Mouse (Mus musculus) kidney, adult 8-10 months (tissue): ENCODE results near the gene Stxbp3.
"Not testable (repeated sequence)": the region's sequence is repeated elsewhere in the genome, so short reads cannot be mapped to it uniquely, and the experiment has no call there.

Experiments used
- DNase-seq, 2 experiments: peaks; one replicate each; pipeline ENCODE4 v3.0.0; 2022

Gene Stxbp3

GRCm38 (mm10) chr3:108840000-108840715, at the start of gene Stxbp3:
Gene Stxbp3, minus strand, starts transcription at chr3:108840526.
- peak; percentile 97 to 99 for DNase-seq

DNA sequence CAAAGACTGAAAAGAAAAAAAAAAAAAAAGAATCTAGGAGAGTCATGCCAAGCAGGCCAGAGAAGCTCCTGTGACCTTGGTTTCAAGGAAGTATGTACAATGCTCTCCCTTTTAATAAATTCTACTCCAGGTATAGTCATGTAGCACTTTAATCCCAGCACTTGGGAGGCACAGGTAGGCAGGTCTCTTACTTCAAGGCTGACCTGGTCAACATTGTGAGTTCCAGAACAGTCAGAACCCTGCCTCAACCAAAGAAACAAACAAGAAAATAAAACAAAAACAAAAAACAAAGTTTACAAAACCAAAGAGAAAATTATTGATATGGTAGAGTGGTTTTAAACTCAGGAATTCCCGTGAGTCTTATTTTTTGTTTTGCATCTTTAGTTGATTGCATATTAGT, 49.6 kb upstream of the Stxbp3 start, which contains the start of gene Fndc7:
TSS of gene Fndc7 (minus strand) at position 101 of the 400 bp plus-strand sequence.
- DNase-seq = no peak

GRCm38 (mm10) chr3:108887618-108887975, 47.3 kb upstream of the Stxbp3 start:
- DNase-seq = no peak

DNA sequence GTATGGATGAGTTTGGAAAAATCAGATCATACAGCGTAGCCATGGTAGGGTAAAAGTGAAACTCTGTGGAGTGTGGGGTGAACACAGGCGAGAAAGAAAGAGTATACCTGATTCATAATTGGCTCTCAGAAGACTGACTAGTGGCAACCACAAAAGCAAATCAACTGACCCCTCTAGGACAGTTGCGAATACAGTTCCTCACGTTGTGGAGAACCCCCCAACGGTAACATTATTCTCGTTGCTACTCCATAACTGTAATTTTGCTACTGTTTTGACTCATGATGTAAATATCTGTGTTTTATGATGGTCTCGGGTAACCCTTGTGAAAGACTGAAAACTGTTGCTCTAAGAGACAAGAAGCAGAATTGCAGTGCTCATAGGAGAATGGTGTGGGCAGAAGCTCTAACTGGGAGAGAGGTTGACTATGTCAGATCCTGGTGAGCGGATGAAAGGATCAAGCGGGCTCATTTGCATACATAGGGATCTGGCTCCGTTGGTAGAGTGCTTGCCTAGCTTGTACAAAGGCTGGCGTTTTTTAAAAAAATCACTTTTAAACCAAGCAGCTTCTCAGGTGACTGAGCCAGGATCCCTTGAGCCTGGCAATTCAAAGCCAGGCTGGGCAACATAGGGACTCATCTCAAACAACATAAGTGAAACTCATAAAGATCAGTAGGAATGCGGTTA, 46.8 kb upstream of the Stxbp3 start:
- DNase-seq = no peak

- DNase-seq = no peak
Observed at GRCm38 (mm10) chr3:108885686-108886530, 45.6 kb upstream of the Stxbp3 start.

GRCm38 (mm10) chr3:108884706-108885289, 44.5 kb upstream of the Stxbp3 start:
- no peak for DNase-seq

GRCm38 (mm10) chr3:108883067-108883466, 42.7 kb upstream of the Stxbp3 start:
- DNase-seq = no peak

DNA sequence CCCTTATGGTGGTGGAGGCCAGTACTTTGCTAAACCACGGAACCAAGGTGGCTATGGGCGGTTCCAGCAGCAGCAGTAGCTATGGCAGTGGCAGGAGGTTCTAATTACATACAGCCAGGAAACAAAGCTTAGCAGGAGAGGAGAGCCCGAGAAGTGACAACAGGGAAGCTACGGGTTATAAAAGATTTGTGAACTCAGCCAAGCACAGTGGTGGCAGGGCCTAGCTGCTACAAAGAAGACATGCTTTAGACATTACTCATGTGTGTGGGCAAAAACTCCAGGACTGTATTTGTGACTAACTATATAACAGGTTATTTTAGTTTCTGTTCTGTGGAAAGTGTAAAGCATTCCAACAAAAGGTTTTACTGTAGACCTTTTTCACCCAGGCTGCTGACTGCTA, 41.5 kb upstream of the Stxbp3 start:
- not testable (repeated sequence) for DNase-seq

DNA sequence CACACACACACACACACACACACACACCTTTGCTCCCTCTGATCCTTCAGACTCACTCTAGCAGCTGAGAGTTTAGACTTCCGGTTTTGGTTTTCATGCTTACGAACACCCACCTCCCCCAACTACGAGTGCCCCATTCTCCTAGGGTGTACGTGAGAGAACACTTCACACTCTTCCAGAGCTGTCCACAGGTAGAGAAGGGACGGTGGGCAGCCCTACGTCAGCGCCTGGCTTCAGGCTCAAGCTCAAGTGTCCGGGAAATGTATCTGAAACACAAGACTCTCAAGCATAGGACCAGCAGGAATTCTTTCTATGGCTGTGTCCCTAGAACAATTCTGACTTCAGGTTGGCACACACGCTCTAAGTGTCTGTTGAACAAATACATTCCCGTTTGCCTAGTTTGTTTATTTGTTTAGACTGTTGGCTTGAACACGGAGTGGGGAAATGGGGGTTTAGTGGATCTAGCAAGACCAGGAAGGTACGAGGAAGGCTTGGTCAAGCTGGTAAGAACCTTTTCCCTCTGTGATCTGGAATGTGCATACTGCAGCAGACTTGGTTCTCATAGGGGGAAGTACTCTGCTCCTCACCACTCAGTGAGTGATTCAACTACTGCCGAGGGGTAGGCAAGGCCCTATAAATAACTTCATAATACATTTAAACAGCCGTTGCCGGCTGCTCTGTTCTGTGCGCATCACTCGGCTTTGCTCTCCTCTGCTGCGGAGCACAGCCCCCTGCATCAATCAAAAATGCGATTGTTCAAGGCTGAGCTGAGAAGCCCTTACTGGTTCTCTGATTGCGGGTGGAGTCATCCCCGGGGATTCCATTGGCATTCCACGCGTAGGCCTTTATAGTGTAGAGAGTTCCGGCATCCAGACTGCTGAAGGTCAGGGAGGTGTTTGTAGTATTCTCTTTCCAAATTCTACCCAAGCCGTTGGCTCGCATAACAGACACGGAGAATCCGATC, 40.5 kb upstream of the Stxbp3 start:
- DNase-seq = no peak

- no peak for DNase-seq
Observed at GRCm38 (mm10) chr3:108879836-108880435, 39.6 kb upstream of the Stxbp3 start.

- no peak for DNase-seq
Observed at GRCm38 (mm10) chr3:108879129-108879528, 38.8 kb upstream of the Stxbp3 start.

DNA sequence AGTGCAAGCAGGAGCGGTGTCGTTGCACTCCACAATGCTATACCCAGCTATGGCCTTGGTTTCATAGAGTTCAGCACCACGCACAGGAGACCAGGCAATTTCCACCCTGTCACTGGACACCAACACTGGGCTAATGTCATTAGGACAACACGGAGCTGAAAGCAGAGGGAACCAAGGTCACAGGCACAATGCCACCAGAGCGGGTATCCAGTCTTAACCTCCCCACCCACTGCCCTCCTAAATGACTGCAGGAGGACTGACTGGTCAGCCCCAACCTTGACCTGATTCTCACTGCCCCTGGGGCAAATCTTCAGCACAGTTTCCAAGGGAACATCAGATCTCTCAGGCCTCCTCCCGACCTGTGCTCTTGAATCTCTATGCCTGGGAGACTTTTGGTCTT, 30.3 kb upstream of the Stxbp3 start:
- no peak for DNase-seq

GRCm38 (mm10) chr3:108867449-108867848, 27.1 kb upstream of the Stxbp3 start:
- no peak for DNase-seq

- no peak for DNase-seq
Observed at GRCm38 (mm10) chr3:108865676-108866075, 25.4 kb upstream of the Stxbp3 start.

DNA sequence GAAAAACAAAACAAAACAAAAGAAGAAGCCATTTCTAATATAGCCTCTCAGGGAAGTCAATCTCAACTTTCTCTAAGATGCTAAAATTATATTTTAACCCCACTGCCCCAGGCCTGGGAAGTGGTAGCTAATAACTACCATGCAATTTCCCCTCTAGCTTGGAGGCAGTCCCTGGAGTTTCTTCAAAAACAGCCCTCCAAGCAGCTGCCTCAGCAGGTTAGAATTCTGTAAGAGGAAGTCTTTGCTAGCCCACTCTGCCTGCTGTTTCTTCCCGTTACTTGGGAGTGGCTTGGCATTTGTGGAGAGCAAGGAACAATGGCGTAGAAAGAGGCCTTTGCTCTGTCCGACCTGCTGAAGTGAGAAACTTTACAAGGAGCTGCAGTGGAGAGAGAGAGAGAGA, 24.8 kb upstream of the Stxbp3 start:
- no peak for DNase-seq

DNA sequence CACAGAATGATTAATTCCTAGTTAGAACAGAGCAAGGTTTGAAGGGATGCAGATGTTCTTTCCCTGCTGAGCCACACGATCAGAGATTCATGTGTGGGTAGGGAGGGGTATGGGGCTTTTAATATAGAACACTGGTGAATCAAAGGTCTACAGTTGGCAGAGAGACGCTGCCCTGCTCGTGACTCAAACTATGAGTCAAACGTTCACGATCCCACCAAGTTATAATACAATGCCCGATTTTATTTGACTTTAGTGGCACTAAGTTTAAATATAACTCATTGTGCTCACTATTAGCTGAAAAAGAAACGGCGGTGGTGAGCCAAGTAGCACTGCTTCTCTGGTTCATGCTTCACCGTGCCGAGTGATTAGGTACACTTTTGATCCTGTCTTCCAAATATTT, 22.8 kb upstream of the Stxbp3 start:
- no peak for DNase-seq

DNA sequence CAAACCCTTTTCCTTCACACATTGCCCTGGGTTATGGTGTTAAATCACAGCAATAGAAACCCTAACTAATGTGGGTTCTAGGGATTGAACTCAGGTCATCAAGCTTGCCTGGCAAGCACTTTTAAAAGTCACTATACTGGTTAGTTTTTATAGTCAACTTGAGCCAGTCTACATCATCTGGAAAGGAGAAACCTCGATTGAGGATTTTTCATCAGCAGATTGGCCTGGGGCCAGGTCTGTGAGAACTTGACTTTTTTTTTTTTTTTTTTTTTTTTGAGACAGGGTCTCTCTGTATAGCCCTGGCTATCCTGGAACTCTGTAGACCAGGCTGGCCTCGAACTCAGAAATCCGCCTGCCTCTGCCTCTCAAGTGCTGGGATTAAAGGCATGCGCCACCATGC, 22.0 kb upstream of the Stxbp3 start:
- not testable (repeated sequence) for DNase-seq

DNA sequence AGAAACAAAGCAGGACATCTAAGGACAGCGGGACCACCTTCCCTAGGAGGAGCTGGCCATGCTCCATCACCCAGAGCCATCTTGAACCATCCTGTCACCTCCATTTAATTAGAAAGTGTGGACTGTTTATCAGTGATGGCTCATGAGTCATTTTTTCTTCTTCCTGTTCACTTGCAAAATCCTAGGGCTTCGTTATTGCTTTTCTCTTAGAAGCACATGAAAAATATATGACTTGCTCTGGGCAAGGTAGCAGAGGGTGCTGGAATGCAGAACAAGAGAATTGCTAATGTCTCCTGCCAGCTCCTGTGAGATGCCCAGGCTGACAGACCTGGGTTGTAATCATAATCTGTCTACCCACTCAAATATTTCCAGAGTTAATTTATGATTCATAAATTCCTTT, 20.5 kb upstream of the Stxbp3 start:
- DNase-seq = no peak

DNA sequence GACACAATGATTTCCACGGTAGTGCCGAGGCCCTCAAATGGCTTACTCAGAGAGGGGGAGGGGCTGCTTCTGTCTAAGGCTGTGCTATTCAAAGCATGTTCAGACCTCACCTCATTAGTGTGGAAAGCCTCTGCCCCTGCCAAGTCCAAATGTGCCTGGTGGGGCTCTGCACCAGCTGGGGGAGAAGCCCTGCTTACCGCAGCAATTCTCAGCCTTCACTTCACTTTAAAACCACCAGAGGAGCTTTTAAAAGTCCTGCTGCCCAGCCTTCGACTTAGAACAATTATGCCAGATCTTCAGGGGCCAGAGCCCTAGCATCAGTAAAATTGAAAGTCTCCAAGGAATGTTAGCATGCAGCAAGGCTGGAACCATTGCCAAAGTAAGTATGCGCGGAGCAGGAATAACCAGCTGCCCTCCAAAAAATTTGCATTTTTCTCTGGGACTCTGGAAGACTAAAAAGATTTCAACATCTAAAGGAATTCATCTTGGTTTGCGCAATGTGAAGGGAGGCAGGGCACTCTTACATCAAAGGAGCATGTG, 18.0 kb upstream of the Stxbp3 start:
- peak; percentile 15 to 52 for DNase-seq

- no peak for DNase-seq
Observed at GRCm38 (mm10) chr3:108857714-108858113, 17.4 kb upstream of the Stxbp3 start.

- DNase-seq = no peak
Observed at GRCm38 (mm10) chr3:108857124-108857470, 16.8 kb upstream of the Stxbp3 start.
